Mouse (Mus musculus): ENCODE measurements at regions not wholly inside any gene's neighbourhood (a gene's known extent, or its start where the extent isn't known, plus 50 kb on each side); places are given as distances from the start of the nearest gene placed in this dataset.

- TF ChIP-seq MYC (IDR thresholded peaks at IDR 0.05; ENCODE audit: low read depth, low read length) (no peak), CTCF (conservative IDR thresholded peaks at IDR 0.05 in 1 of 2, IDR thresholded peaks at IDR 0.05 in 1 of 2; ENCODE audit: low read depth in 2 of 2, low read length in 2 of 2) (no peak), SMC3 (IDR thresholded peaks at IDR 0.05; ENCODE audit: low read depth, low read length) (no peak), EP300 (IDR thresholded peaks at IDR 0.05; ENCODE audit: low read length) (no peak), CHD1 (IDR thresholded peaks at IDR 0.05; ENCODE audit: low read depth, low read length) (no peak), POLR2A (IDR thresholded peaks at IDR 0.05; ENCODE audit: low read depth, low read length) (no peak)
These were observed 220.1 kb upstream of the Trpc7 start for GRCm38 (mm10) chr13:57115936-57116335.

Data from CH12.LX (cell line).